Mouse (Mus musculus): ENCODE results near the gene Pxdn. TPM values are rescaled to one million over a fixed set of nuclear protein-coding genes. Genes with fewer than 3 reads are reported as not detected.

Gene Pxdn
- polyA plus RNA-seq (2014; fragmentation: Illumina TruSeq; extraction: RNeasy Lipid Tissue Mini Kit (QIAGEN cat#74804); ENCODE audit: low read depth, low replicate concordance) = 1.1 TPM

GRCm38 (mm10) chr12:29937308-29937707 is at the start of gene Pxdn:
Pxdn (plus strand) TSS chr12:29937608.

Other genes starting within 250 kb of the Pxdn start
- 0.31 TPM for gene Tpo, start 195.0 kb downstream of the Pxdn start, polyA plus RNA-seq (2014; fragmentation: Illumina TruSeq; extraction: RNeasy Lipid Tissue Mini Kit (QIAGEN cat#74804); ENCODE audit: low read depth, low replicate concordance)

Data from testis, adult 10 weeks (tissue).